Mouse (Mus musculus) cerebellum, adult 2 months (tissue): ENCODE measurements around the gene Galnt7.

Experiments used
- CTCF ChIP-seq: fragments of 200-500 bp; IDR thresholded peaks from 2 replicates; pipeline ENCODE4 v1.5.1; 2011; ENCODE audit warnings: low read depth, mild to moderate bottlenecking, control low read depth, low read length, moderate library complexity, borderline replicate concordance; ENCODE audit not compliant: insufficient read depth
- POLR2A ChIP-seq: fragments of 200-500 bp; IDR thresholded peaks from 2 replicates; pipeline ENCODE4 v1.6.1; 2011; ENCODE audit warnings: low read length, control low read depth, borderline replicate concordance; ENCODE audit not compliant: insufficient read depth

DNA sequence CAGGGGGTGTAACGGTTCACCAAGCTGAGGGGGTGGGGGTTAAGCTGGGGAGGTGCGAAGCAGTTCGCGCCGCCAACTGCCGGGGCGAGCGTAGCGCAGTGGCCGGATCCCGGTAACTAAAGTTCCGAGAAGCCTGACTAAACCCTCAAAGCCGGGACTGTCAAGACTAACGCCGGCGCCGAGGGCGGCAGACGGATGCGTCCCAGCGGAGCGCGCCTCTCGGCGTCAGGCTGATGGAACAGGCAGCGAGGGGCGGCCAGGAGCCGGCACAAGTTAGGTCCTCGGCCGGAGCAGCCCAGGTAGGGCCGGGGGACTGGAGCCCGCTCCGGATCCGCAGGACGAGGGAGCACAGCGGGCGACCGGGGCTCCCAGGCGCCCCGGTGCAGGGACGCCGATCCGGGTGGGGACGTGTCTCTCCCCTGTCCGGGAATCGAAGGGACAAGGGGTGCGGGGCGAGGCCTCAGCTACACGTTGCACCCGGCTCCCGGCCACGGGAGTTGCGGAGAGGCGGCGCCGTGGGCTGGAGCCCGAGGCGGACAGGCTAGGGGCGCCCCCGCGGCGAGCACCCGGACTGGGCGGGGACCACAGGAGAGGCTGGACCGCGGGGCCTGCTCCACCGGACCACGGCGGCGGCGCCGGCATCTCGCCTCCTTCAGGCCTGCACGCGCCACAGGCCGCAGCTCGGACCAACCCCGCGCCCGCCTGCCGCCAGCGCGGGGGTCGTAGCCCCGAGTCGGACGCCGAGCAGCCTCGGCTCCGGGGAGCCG lies 960 bp downstream of the Galnt7 start:
- 0 out of 2 replicates have a peak, but pooled peaks have one; percentile 17 for TF ChIP-seq POLR2A
- TF ChIP-seq CTCF: no peak
